Mouse (Mus musculus) fat pad, adult 2 months (tissue): ENCODE results near the gene Cask.

Experiments
- DNase-seq: peaks from one replicate; pipeline ENCODE4 v3.0.0-alpha.2; 2011; ENCODE audit warnings: low read depth, low spot score; ENCODE audit errors: extremely low read depth

Gene Cask

GRCm38 (mm10) chrX:13521288-13521687 lies 329.9 kb downstream of the Cask start:
- DNase-seq: no peak

GRCm38 (mm10) chrX:13520566-13520965 lies 330.6 kb downstream of the Cask start:
- no peak for DNase-seq

GRCm38 (mm10) chrX:13519408-13519783 lies 331.8 kb downstream of the Cask start:
- no peak for DNase-seq

DNA sequence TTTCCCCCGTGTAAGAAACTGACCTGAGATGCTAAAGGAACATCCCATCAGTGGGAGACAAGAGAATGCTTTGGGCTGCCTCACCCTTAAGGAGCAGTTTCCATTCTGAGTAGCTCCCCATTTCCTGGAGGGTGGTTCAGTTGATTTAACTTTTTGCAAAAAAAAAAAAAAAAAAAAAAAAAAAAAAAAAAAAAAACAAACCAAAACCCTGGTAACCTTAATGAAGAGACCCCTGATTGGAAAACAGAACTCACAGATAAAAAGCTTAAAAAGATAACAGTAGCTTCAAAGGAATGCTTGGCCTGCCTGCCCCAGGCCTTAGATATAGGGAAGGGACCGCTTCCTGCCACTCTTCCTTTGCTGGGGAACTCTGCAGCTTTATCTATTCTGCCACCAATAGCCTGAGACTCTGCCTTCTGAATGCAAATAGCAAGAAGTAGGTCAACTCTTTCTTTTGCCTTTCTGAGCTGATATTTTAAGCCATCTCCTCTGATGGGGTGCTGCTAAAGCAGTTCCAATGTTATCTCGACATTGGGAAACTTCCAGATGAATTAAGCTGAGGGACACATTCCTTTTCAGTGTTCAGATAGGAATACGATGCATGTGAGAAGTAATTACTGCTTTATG lies 332.3 kb downstream of the Cask start:
- DNase-seq: no peak

- no peak for DNase-seq
Measured at GRCm38 (mm10) chrX:13518019-13518418, 333.1 kb downstream of the Cask start.

- no peak for DNase-seq
Measured at GRCm38 (mm10) chrX:13516451-13516850, 334.7 kb downstream of the Cask start.

DNA sequence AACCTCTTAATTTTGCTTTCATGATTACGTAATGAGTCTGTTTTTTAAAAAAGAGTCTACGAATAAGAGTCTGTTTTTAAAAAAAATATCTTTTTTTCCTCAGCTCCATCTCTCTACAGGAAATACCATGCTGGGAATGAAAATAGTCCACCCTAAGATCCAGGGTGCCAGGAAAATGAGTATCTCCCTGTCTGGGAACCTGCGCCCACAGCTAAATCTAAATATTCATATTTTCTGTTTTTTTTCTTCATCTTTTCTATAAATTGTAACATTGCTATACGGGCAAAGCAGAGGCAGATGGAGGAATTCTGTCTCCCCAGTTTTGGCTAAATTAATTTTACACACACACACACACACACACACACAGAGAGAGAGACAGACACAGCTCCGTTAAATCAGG lies 337.3 kb downstream of the Cask start:
- DNase-seq: no peak

DNA sequence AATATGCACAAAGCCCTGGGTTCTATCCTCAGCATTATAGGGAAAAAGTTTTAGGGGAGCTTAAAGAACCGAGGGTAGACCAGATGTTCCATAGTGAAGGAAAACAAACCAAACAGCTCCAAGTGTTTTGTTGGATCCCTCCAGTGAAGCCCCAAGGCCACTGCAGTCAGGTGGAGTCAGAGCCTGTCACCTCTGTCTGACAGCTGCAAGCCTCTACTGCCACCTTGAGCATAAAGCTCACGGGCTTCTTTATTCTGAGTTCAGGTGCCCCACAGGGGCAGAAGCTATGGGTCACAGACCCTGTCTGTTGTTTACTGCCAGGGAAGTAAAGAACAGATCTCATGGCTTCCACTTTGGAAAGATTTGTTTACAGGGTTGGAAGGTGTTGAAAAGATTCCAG lies 338.0 kb downstream of the Cask start:
- DNase-seq: no peak

- no peak for DNase-seq
Measured at GRCm38 (mm10) chrX:13506376-13506775, 344.8 kb downstream of the Cask start.

- no peak for DNase-seq
Measured at GRCm38 (mm10) chrX:13504389-13504788, 346.8 kb downstream of the Cask start.

- no peak for DNase-seq
Measured at GRCm38 (mm10) chrX:13502862-13503375, 348.2 kb downstream of the Cask start.

GRCm38 (mm10) chrX:13500284-13500683 lies 350.9 kb downstream of the Cask start:
- DNase-seq: no peak

GRCm38 (mm10) chrX:13494892-13495703 lies 356.1 kb downstream of the Cask start:
- no peak for DNase-seq

DNA sequence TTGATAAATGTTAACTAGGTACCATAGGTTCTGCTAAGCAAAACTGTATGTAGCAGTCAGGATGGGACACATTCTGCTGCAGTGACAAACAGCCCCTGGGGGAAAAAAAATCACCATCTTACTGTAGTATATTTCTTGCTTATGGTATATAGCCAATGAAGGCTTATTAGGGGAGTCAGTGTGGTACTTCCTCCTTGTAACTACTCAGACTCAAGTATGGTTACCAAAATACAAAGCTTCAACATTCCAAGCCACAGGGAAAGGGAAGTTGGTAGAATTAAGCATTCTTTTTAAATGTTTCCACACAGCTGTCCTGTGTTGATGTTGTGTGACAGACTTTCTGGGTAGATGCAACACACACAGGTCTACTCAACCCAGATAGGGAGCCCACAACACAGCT lies 358.2 kb downstream of the Cask start:
- DNase-seq: no peak

GRCm38 (mm10) chrX:13490941-13491340 lies 360.2 kb downstream of the Cask start:
- DNase-seq: no peak

- no peak for DNase-seq
Measured at GRCm38 (mm10) chrX:13489761-13490160, 361.4 kb downstream of the Cask start.

DNA sequence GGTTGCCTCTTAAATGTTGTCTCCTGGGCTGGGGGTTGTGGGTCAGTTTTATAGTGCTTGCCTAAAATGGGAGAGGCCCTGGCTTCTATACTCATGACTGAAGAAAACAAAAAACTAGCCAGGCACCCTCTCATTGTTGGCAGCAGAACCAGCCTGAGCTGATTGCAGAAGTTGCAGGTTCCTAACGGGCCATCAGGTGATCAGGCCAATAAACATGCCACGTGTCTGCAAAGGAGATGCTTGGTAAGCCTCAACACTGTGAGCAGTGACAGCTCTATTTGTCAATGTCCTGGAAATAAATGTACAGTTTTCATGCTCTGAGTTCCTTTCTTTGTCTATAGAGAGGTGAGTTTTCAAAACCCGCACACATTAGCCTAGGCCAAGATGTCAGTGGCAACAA lies 362.2 kb downstream of the Cask start:
- DNase-seq: no peak

DNA sequence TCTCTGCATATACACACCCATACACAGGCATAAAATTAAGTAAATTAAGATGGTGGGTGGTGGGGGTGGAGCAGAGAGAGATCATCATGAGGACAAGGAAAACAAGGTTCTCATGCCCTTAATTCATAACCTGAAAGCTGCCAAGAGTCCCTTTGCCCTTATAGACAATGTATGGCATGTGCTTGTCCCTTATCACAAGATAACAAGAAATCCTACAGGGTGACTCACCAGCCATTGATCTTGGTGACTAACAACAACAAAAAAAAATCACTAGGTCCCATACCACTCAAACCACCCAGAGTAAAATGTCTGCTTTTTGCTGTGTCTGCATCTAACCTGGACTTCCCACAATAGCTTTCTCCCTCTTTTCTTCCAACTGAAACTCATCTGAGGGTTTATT lies 366.7 kb downstream of the Cask start:
- no peak for DNase-seq

DNA sequence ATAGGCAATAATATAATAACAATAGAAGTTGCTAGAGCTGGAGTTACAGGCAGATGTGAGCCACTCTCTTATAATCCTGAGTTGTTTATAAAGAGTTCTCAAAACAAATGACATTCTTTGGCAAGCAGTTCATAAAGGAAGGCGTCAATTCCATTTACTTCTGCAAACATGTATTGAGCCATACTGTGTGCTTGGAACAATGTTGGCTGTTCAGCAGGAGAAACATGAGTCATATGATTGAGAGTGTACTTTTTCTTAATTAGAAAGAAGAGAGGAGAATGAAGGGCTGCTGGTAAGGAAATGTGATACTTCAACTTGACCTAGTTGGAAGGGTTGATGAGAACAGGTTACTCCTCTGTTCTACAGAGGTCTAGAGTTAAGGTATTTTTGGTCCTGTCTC lies 368.6 kb downstream of the Cask start:
- no peak for DNase-seq

DNA sequence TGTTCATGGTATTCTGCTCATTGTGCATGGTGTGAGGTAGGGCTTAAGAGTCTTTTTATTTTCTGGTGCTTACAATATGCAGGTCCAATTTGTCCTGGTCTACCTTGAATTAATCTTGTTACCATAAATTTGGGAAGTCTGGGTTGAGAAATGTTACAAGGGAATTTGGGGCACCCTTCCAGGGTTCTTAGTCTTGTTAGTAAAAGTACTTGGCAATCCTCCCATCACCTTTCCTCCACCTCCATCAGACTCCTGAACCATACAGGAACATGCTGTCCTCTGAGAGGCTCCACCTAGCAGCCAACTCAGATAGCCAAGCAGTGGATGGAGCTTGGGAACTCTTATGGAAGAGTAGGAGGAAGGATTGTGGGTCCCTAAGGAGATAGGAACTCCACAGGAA lies 371.6 kb downstream of the Cask start:
- peak; percentile 61 for DNase-seq

- no peak for DNase-seq
Measured at GRCm38 (mm10) chrX:13478298-13478697, 372.9 kb downstream of the Cask start.

GRCm38 (mm10) chrX:13477596-13477995 lies 373.6 kb downstream of the Cask start:
- DNase-seq: no peak
